Comparison of ENCODE assay signal across 21 mouse cellular contexts in the genomic region with DNA sequence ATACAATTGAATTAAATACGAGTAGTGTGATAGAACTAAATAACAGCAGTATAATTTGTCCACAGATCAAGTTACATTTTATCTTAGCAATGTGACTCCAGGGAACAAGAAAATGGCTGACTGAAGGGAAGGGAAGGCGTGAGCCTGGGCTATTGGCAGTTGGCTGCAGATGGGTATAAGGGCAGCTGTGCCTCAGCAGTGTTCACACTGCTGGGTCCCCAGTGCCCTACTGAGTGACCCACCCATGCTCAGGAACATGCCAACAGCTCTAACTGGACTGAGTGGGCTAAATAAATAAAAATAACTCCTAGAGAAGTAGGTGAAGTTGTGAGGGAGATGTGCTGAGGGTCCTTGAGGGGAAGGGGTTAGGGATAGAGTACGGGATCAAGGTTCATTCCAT.
A peak's percentile ranks its signal among the peaks of the same experiment; 100 is the strongest.
DNase-seq lines count a peak whose midpoint lies in the region; ATAC-seq and TF ChIP-seq lines count a peak whose summit lies in the region.
"Had no signal": no experiment of that assay in that cellular context is flagged by ENCODE, and none has a peak within 500 bp of the region (broad histone marks: within the 10 kb centered on the region; RNA-seq: fewer than 3 reads in every experiment).

No protein-coding gene starts in this region.

- no peaks in the 10 kb centered on the region for H3K9me3 ChIP-seq in limb, embryonic 12.5 days
- no peaks in the 10 kb centered on the region for H3K9me3 ChIP-seq in limb, embryonic 10.5 days (replicated peaks)
- H3K9me3 ChIP-seq in limb, embryonic 13.5 days: no peaks in the 10 kb centered on the region
- H3K9me3 ChIP-seq in limb, embryonic 14.5 days (ENCODE audit: control insufficient read depth, low read length): no peaks in the 10 kb centered on the region
- H3K9me3 ChIP-seq in limb, embryonic 15.5 days: no peaks in the 10 kb centered on the region
- H3K9me3 ChIP-seq: G1E had no signal

- no peak overlapping the region for H3K9ac ChIP-seq in limb, embryonic 12.5 days (replicated peaks)
- no peak overlapping the region for H3K9ac ChIP-seq in limb, embryonic 13.5 days
- no peak overlapping the region for H3K9ac ChIP-seq in limb, embryonic 14.5 days (ENCODE audit: low read depth, low read length, severe bottlenecking)
- H3K9ac ChIP-seq in limb, embryonic 15.5 days: no peak overlapping the region

- WGBS in limb, embryonic 12.5 days: 68% methylated on average over 3 of the region's 3 CpGs
- 89% methylated on average over 3 of the region's 3 CpGs for WGBS in limb, embryonic 10.5 days
- WGBS in limb, embryonic 13.5 days: 51% methylated on average over 3 of the region's 3 CpGs
- 46% methylated on average over 3 of the region's 3 CpGs for WGBS in limb, embryonic 14.5 days
- 49% methylated on average over 3 of the region's 3 CpGs for WGBS in limb, embryonic 15.5 days

- H3K4me3 ChIP-seq in limb, embryonic 12.5 days (replicated peaks): no peak overlapping the region
- H3K4me3 ChIP-seq in limb, embryonic 10.5 days: no peak overlapping the region
- no peak overlapping the region for H3K4me3 ChIP-seq in limb, embryonic 13.5 days
- no peak overlapping the region for H3K4me3 ChIP-seq in limb, embryonic 14.5 days (replicated peaks; ENCODE audit: low read length)
- H3K4me3 ChIP-seq in limb, embryonic 15.5 days: no peak overlapping the region

- no peak for ATAC-seq in limb, embryonic 12.5 days (ENCODE audit: insufficient number of reproducible peaks, insufficient read depth, low FRiP score, low TSS enrichment, low read depth)
- peak; percentile 69 for ATAC-seq in limb, embryonic 13.5 days (ENCODE audit: low FRiP score, low read depth)
- peak; percentile 44; the same call in 1 of the 2 replicates for ATAC-seq in limb, embryonic 14.5 days (ENCODE audit: low FRiP score, low read depth)
- 0 out of 2 replicates have a peak, but pooled peaks have one; percentile 63 for ATAC-seq in limb, embryonic 15.5 days (ENCODE audit: insufficient number of reproducible peaks, low FRiP score, low TSS enrichment, low read depth)
- ATAC-seq: activated CD4-positive, CD25-positive, alpha-beta regulatory T cell, adult 4 months; CD4-positive, CD25-positive, alpha-beta regulatory T cell, adult 4 months; Patski had no signal

- H3K27me3 ChIP-seq in limb, embryonic 12.5 days: 0 out of 2 replicates have a peak, but pooled peaks cover 5% of the 10 kb centered on the region
- H3K27me3 ChIP-seq in limb, embryonic 10.5 days (ENCODE audit: low read depth, poor library complexity, severe bottlenecking): 0 out of 2 replicates have a peak, but pooled peaks cover 3% of the 10 kb centered on the region
- H3K27me3 ChIP-seq in limb, embryonic 13.5 days: peaks cover 11% of the 10 kb centered on the region; the same call in 1 of the 2 replicates
- no peaks in the 10 kb centered on the region for H3K27me3 ChIP-seq in limb, embryonic 14.5 days (ENCODE audit: control insufficient read depth, insufficient read depth, low read length)
- H3K27me3 ChIP-seq in limb, embryonic 15.5 days: peaks cover 13% of the 10 kb centered on the region; the same call in 1 of the 2 replicates
- H3K27me3 ChIP-seq: CH12.LX had no signal

- no peak for DNase-seq in limb, embryonic 10.5 days (ENCODE audit: low spot score)
- peak; percentile 18 for DNase-seq in limb, embryonic 14.5 days (ENCODE audit: low spot score)
- no peak for DNase-seq in left cerebral cortex, postnatal 4 days
- no peak for DNase-seq in heart, adult 9 months (ENCODE audit: low spot score in 2 of 2)
- no peak for DNase-seq in heart, adult 18-20 months
- DNase-seq: adrenal gland, adult 2 months; adrenal gland, adult 8-10 months; adrenal gland, postnatal 10 days; adrenal gland, postnatal 25 days; adrenal gland, postnatal 36 days; B cell, adult 2 months; cerebellum, adult 11 months; cerebellum, adult 11-12 months had no signal

- 0 out of 2 replicates have a peak overlapping the region, but pooled peaks have one; percentile 53 for H3K27ac ChIP-seq in limb, embryonic 12.5 days
- H3K27ac ChIP-seq in limb, embryonic 10.5 days: no peak overlapping the region
- H3K27ac ChIP-seq in limb, embryonic 13.5 days: 0 out of 2 replicates have a peak overlapping the region, but pooled peaks have one; percentile 3
- no peak overlapping the region for H3K27ac ChIP-seq in limb, embryonic 14.5 days (replicated peaks; ENCODE audit: low read depth, low read length)
- 0 out of 2 replicates have a peak overlapping the region, but pooled peaks have one; percentile 50 for H3K27ac ChIP-seq in limb, embryonic 15.5 days

- no peak overlapping the region for H3K4me2 ChIP-seq in limb, embryonic 12.5 days
- no peak overlapping the region for H3K4me2 ChIP-seq in limb, embryonic 13.5 days (replicated peaks)
- H3K4me2 ChIP-seq in limb, embryonic 14.5 days (replicated peaks; ENCODE audit: low read depth, low read length, severe bottlenecking): no peak overlapping the region
- no peak overlapping the region for H3K4me2 ChIP-seq in limb, embryonic 15.5 days

- H3K36me3 ChIP-seq in limb, embryonic 12.5 days: 0 out of 2 replicates have a peak, but pooled peaks cover 4% of the 10 kb centered on the region
- no peaks in the 10 kb centered on the region for H3K36me3 ChIP-seq in limb, embryonic 10.5 days
- 0 out of 2 replicates have a peak, but pooled peaks cover 3% of the 10 kb centered on the region for H3K36me3 ChIP-seq in limb, embryonic 13.5 days
- no peaks in the 10 kb centered on the region for H3K36me3 ChIP-seq in limb, embryonic 14.5 days (ENCODE audit: control insufficient read depth, insufficient read depth, low read length)
- no peaks in the 10 kb centered on the region for H3K36me3 ChIP-seq in limb, embryonic 15.5 days
- H3K36me3 ChIP-seq: G1E had no signal

- H3K4me1 ChIP-seq in limb, embryonic 12.5 days (replicated peaks): peaks cover 9% of the 10 kb centered on the region
- H3K4me1 ChIP-seq in limb, embryonic 10.5 days: peaks cover 9% of the 10 kb centered on the region
- H3K4me1 ChIP-seq in limb, embryonic 13.5 days: peaks cover 13% of the 10 kb centered on the region
- peaks cover 11% of the 10 kb centered on the region for H3K4me1 ChIP-seq in limb, embryonic 14.5 days (ENCODE audit: control insufficient read depth, insufficient read depth, low read length)
- peaks cover 8% of the 10 kb centered on the region; the same call in 1 of the 2 replicates for H3K4me1 ChIP-seq in limb, embryonic 15.5 days

- TF ChIP-seq POLR2A in limb, embryonic 14.5 days (IDR thresholded peaks at IDR 0.05; ENCODE audit: borderline replicate concordance, extremely low read depth, insufficient read depth, insufficient read length): no peak

- intact Hi-C loops in left cerebral cortex, postnatal 4 days (cut with DNase I): no loop called here

Comparison
In these comparisons a context has a peak if more than half of its experiments do, and no peak if none do; other contexts are left out.
1. H3K27ac ChIP-seq: peak in limb, embryonic 12.5 days (single experiment), limb, embryonic 13.5 days (single experiment) and limb, embryonic 15.5 days (single experiment); none in limb, embryonic 10.5 days (single experiment) and limb, embryonic 14.5 days (single experiment).